Mouse (Mus musculus) liver, adult 2 months (tissue): Measurements from ENCODE around the gene Pak6. TPM values are rescaled to one million over a fixed set of nuclear protein-coding genes. Genes with fewer than 3 reads are reported as not detected.

Source experiments
- DNase-seq: peaks from one replicate; pipeline ENCODE4 v3.0.0-alpha.2; 2011; ENCODE audit warnings: low read depth, low spot score; ENCODE audit errors: extremely low read depth
- H3K27ac ChIP-seq: fragments of 200-500 bp; replicated peaks from 2 replicates; pipeline ENCODE4 v1.5.1; 2012; ENCODE audit warnings: low read depth, mild to moderate bottlenecking, control low read depth, inconsistent platforms, low read length; ENCODE audit not compliant: insufficient read depth
- H3K27me3 ChIP-seq: fragments of 200-500 bp; 2 replicates; pipeline ENCODE4 v1.6.1; 2012; ENCODE audit warnings: mild to moderate bottlenecking, moderate library complexity, low read length, inconsistent platforms; ENCODE audit not compliant: control insufficient read depth, insufficient read depth
- H3K36me3 ChIP-seq: fragments of 200-500 bp; 2 replicates; pipeline ENCODE4 v1.6.1; 2012; ENCODE audit warnings: low read length, inconsistent platforms; ENCODE audit not compliant: control insufficient read depth, insufficient read depth
- H3K4me1 ChIP-seq: fragments of 200-500 bp; 2 replicates; pipeline ENCODE4 v1.6.1; 2011; ENCODE audit warnings: low read length; ENCODE audit not compliant: control insufficient read depth, insufficient read depth
- H3K4me3 ChIP-seq: fragments of 200-500 bp; 2 replicates; pipeline ENCODE4 v1.5.1; 2011; ENCODE audit warnings: low read depth, mild to moderate bottlenecking, control low read depth, low read length, moderate library complexity; ENCODE audit not compliant: insufficient read depth
- H3K79me2 ChIP-seq: fragments of 200-500 bp; 2 replicates; pipeline ENCODE4 v1.6.1; 2012; ENCODE audit warnings: inconsistent platforms, mild to moderate bottlenecking, low read length, moderate library complexity; ENCODE audit not compliant: control insufficient read depth, insufficient read depth
- H3K9ac ChIP-seq: fragments of 200-500 bp; 2 replicates; pipeline ENCODE4 v1.6.1; 2012; ENCODE audit warnings: low read depth, mild to moderate bottlenecking, control low read depth, inconsistent platforms, low read length
- CTCF ChIP-seq: fragments of 200-500 bp; IDR thresholded peaks from 2 replicates; pipeline ENCODE4 v1.5.1; 2011; ENCODE audit warnings: low read depth, low read length, control low read depth
- POLR2A ChIP-seq: fragments of 200-500 bp; IDR thresholded peaks from 2 replicates; pipeline ENCODE4 v1.6.1; 2011; ENCODE audit warnings: low read length, control low read depth; ENCODE audit not compliant: insufficient read depth; ENCODE audit errors: extremely low read depth
- WGBS: fragments of 180-500 bp; shearing (Covaris S2); methylation state at CpG from one replicate; pipeline ENCODE4 v1.1.7; 2018; 5-methylcytosine and 5-hydroxymethylcytosine counted together
- polyA plus RNA-seq: library from polyadenylated mRNA; depleted of rRNA; stranded (reverse); fragments of >200 nt; gene quantifications from 2 replicates; pipeline ENCODE4 v1.2.3, GENCODE M21; 2012
- total RNA-seq: library from RNA; depleted of rRNA; stranded (reverse); fragments of >200 nt; gene quantifications from 2 replicates; pipeline ENCODE4 v1.2.3, GENCODE M21; 2014

Gene Pak6
- total and polyA plus RNA-seq, 2 experiments: 0.23 TPM; not detected in 1

- H3K9ac ChIP-seq: peak overlapping the region; percentile 12
- under 1% methylated on average over 93 of the region's 93 CpGs for WGBS
- no peak for DNase-seq
Measured at GRCm38 (mm10) chr2:118702883-118703761, 40.0 kb downstream of the Pak6 start.

GRCm38 (mm10) chr2:118703913-118704730 lies 41.0 kb downstream of the Pak6 start, which contains the start of gene Ankrd63:
TSS of gene Ankrd63 (minus strand) at chr2:118703963.
- no peaks in the 10 kb centered on the region for H3K79me2 ChIP-seq
- TF ChIP-seq CTCF (no peak), POLR2A (no peak)
- peaks cover 27% of the 10 kb centered on the region for H3K27me3 ChIP-seq
- H3K36me3 ChIP-seq: no peaks in the 10 kb centered on the region
- peak within 1 kb of the TSS; percentile 65; the same call in 1 of the 2 replicates for H3K4me3 ChIP-seq
- no peak for DNase-seq
- no peak within 1 kb of the TSS for H3K27ac ChIP-seq
- 4% methylated on average over 50 of the region's 50 CpGs for WGBS
- peak within 1 kb of the TSS; percentile 12 for H3K9ac ChIP-seq
- H3K4me1 ChIP-seq: peaks cover 6% of the 10 kb centered on the region

More at GRCm38 (mm10) chr2:118702883-118703761, 40.0 kb downstream of the Pak6 start:
- no peaks in the 10 kb centered on the region for H3K36me3 ChIP-seq
- peaks cover 6% of the 10 kb centered on the region for H3K4me1 ChIP-seq
- no peak overlapping the region for H3K27ac ChIP-seq
- peaks cover 27% of the 10 kb centered on the region for H3K27me3 ChIP-seq
- H3K79me2 ChIP-seq: no peaks in the 10 kb centered on the region
- H3K4me3 ChIP-seq: peak overlapping the region; percentile 65; the same call in 1 of the 2 replicates
- TF ChIP-seq POLR2A: no peak
- TF ChIP-seq CTCF: peak; percentile 17; the same call in 1 of the 2 replicates

GRCm38 (mm10) chr2:118706436-118706835 lies 43.3 kb downstream of the Pak6 start:
- no peak for DNase-seq
- H3K36me3 ChIP-seq: no peaks in the 10 kb centered on the region
- H3K27me3 ChIP-seq: peaks cover 32% of the 10 kb centered on the region
- no peaks in the 10 kb centered on the region for H3K79me2 ChIP-seq
- H3K4me3 ChIP-seq: no peak overlapping the region
- H3K4me1 ChIP-seq: peaks cover 12% of the 10 kb centered on the region
- H3K27ac ChIP-seq: no peak overlapping the region
- no peak overlapping the region for H3K9ac ChIP-seq
- 52% methylated on average over 6 of the region's 6 CpGs for WGBS
- no peak for TF ChIP-seq POLR2A
- TF ChIP-seq CTCF: no peak

GRCm38 (mm10) chr2:118708472-118708871 lies 45.4 kb downstream of the Pak6 start:
- Histone ChIP-seq H3K27ac (no peak overlapping the region), H3K36me3 (no peaks in the 10 kb centered on the region), H3K4me3 (no peak overlapping the region), H3K27me3 (peaks cover 17% of the 10 kb centered on the region), H3K79me2 (no peaks in the 10 kb centered on the region), H3K4me1 (peaks cover 7% of the 10 kb centered on the region; the same call in 1 of the 2 replicates), H3K9ac (no peak overlapping the region)
- no peak for DNase-seq
- no peak for TF ChIP-seq POLR2A
- TF ChIP-seq CTCF: no peak
- WGBS: 64% methylated on average over 4 of the region's 4 CpGs

GRCm38 (mm10) chr2:118709655-118710221 lies 46.6 kb downstream of the Pak6 start:
- no peak overlapping the region for H3K9ac ChIP-seq
- DNase-seq: no peak
- no peak overlapping the region for H3K4me3 ChIP-seq
- WGBS: 48% methylated on average over 4 of the region's 4 CpGs
- no peak overlapping the region for H3K27ac ChIP-seq
- H3K4me1 ChIP-seq: peaks cover 7% of the 10 kb centered on the region; the same call in 1 of the 2 replicates
- no peaks in the 10 kb centered on the region for H3K36me3 ChIP-seq
- TF ChIP-seq CTCF (no peak), POLR2A (no peak)
- peaks cover 7% of the 10 kb centered on the region; the same call in 1 of the 2 replicates for H3K27me3 ChIP-seq
- H3K79me2 ChIP-seq: no peaks in the 10 kb centered on the region
